ENCODE assay signal across 14 mouse cellular contexts in the genomic region with DNA sequence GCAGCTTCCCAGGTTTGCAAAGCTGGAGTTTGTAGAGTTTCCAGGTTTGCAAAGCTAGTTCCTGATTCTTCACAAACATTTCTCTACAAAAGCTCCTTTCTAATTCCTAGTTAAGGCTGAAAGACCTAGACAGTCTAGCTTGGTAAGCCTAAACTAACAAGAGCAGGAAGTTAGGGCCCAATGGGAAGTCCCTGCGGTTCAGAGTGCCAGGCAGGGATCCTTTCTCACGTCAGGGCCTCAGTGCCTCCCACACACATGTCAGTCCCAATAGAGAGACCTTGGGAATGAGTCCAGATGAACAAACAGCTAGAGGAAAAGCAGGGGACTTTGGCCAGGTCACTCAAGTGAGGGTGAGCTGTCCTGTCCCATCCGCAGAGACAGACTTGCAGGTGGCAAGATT. TPM values are rescaled to one million over a fixed set of nuclear protein-coding genes. Genes with fewer than 3 reads are reported as not detected.
A peak's percentile ranks its signal among the peaks of the same experiment; 100 is the strongest.
DNase-seq lines count a peak whose midpoint lies in the region; ATAC-seq lines count a peak whose summit lies in the region.
"Had no signal": no experiment of that assay in that cellular context is flagged by ENCODE, and none has a peak within 500 bp of the region (broad histone marks: within the 10 kb centered on the region; RNA-seq: fewer than 3 reads in every experiment).

No protein-coding gene starts in this region.

- WGBS in liver, embryonic 16.5 days (ENCODE audit: insufficient replicate concordance): 27% methylated on average over 3 of the region's 3 CpGs
- 65% methylated on average over 3 of the region's 3 CpGs for WGBS in forebrain, embryonic 11.5 days

- H3K9me3 ChIP-seq in liver, embryonic 16.5 days (replicated peaks; ENCODE audit: control insufficient read depth, low read length): no peaks in the 10 kb centered on the region
- H3K9me3 ChIP-seq in forebrain, embryonic 11.5 days (ENCODE audit: control insufficient read depth, low read length): no peaks in the 10 kb centered on the region
- H3K9me3 ChIP-seq: embryonic facial prominence, embryonic 12.5 days had no signal

- no peaks in the 10 kb centered on the region for H3K36me3 ChIP-seq in liver, embryonic 16.5 days (ENCODE audit: control insufficient read depth, insufficient read depth)
- H3K36me3 ChIP-seq in forebrain, embryonic 11.5 days (ENCODE audit: control insufficient read depth, insufficient read depth, low read length): no peaks in the 10 kb centered on the region
- H3K36me3 ChIP-seq: embryonic facial prominence, embryonic 12.5 days had no signal

- peak; percentile 67 for DNase-seq in adrenal gland, adult 2 months
- DNase-seq in adrenal gland, postnatal 4 days (ENCODE audit: low spot score in 2 of 2): no peak
- DNase-seq in 3T3-L1 (ENCODE audit: low read depth, low spot score): peak; percentile 46
- peak; percentile 30 for DNase-seq in fibroblast of lung, adult 2 months (ENCODE audit: low read depth)
- DNase-seq in forebrain, embryonic 11.5 days (ENCODE audit: low spot score): no peak
- no peak for DNase-seq in cerebellum, adult 11-12 months
- DNase-seq in gastrocnemius, postnatal 14 days: no peak
- DNase-seq: right cerebral cortex, postnatal 4 days had no signal

- no peaks in the 10 kb centered on the region for H3K4me1 ChIP-seq in liver, embryonic 16.5 days (ENCODE audit: control insufficient read depth, low read depth, low read length)
- H3K4me1 ChIP-seq in forebrain, embryonic 11.5 days (replicated peaks; ENCODE audit: control insufficient read depth, insufficient read depth, low read length): no peaks in the 10 kb centered on the region
- H3K4me1 ChIP-seq: embryonic facial prominence, embryonic 12.5 days had no signal

- peak; percentile 96 for ATAC-seq in liver, embryonic 16.5 days (ENCODE audit: low read depth)
- ATAC-seq in forebrain, embryonic 11.5 days (replicated peaks; ENCODE audit: low FRiP score): no peak
- ATAC-seq: Patski had no signal

- H3K27ac ChIP-seq in liver, embryonic 16.5 days (ENCODE audit: low read length): peak overlapping the region; percentile 58
- H3K27ac ChIP-seq in forebrain, embryonic 11.5 days (ENCODE audit: low read depth, low read length): no peak overlapping the region
- H3K27ac ChIP-seq: embryonic facial prominence, embryonic 12.5 days had no signal

- H3K9ac ChIP-seq in liver, embryonic 16.5 days (ENCODE audit: low read depth, low read length): no peak overlapping the region
- no peak overlapping the region for H3K9ac ChIP-seq in forebrain, embryonic 11.5 days (ENCODE audit: low read length)
- H3K9ac ChIP-seq: embryonic facial prominence, embryonic 12.5 days had no signal

- no peak overlapping the region for H3K4me2 ChIP-seq in liver, embryonic 16.5 days (ENCODE audit: low read depth, low read length)
- no peak overlapping the region for H3K4me2 ChIP-seq in forebrain, embryonic 11.5 days (ENCODE audit: low read depth, low read length, severe bottlenecking)
- H3K4me2 ChIP-seq: embryonic facial prominence, embryonic 12.5 days had no signal

- intact Hi-C loops in gastrocnemius, postnatal 14 days (cut with DNase I; ENCODE audit: low total_unique reads): no loop called here

- no peak overlapping the region for H3K4me3 ChIP-seq in liver, embryonic 16.5 days (ENCODE audit: low read depth, low read length)
- H3K4me3 ChIP-seq in forebrain, embryonic 11.5 days (ENCODE audit: low read depth, low read length): no peak overlapping the region
- H3K4me3 ChIP-seq: embryonic facial prominence, embryonic 12.5 days had no signal

- H3K27me3 ChIP-seq in liver, embryonic 16.5 days (ENCODE audit: control insufficient read depth, insufficient read depth, low read depth, low read length): no peaks in the 10 kb centered on the region
- H3K27me3 ChIP-seq in forebrain, embryonic 11.5 days (ENCODE audit: control insufficient read depth, insufficient read depth, low read length): no peaks in the 10 kb centered on the region
- H3K27me3 ChIP-seq: embryonic facial prominence, embryonic 12.5 days; Patski had no signal

RNA-seq across cellular contexts. Expression of gene Il1rn, which starts 1.3 kb away (rescaled TPM):
- total RNA-seq in adrenal gland, adult 2 months (2021): under 1 TPM; 0.52 to 0.73 TPM
- 0.06 and 0.07 TPM in 2 replicates for polyA plus RNA-seq in adrenal gland, adult 2 months (2012; rRNA removed)
- total RNA-seq in adrenal gland, postnatal 4 days (2021): under 1 TPM; 0.28 to 0.99 TPM
- 13.4 and 14.2 TPM in 2 replicates for polyA plus RNA-seq in liver, embryonic 16.5 days (2015; fragmentation: Nextera tagmentation; extraction: Ambion mirVana)
- not detected in 2 replicates for polyA plus RNA-seq in forebrain, embryonic 11.5 days (2014; fragmentation: Nextera tagmentation; extraction: Ambion mirVana)
- not detected for total RNA-seq in gastrocnemius, postnatal 14 days (2021)
- total RNA-seq: left cerebral cortex, postnatal 36 days had no signal
- polyA plus RNA-seq: embryonic facial prominence, embryonic 12.5 days; neural tube, embryonic 11.5 days had no signal

RNA-seq across cellular contexts. Expression of gene Psd4, which starts 32.0 kb away (rescaled TPM):
- total RNA-seq in adrenal gland, adult 2 months (2021): 1 to 10 TPM; 2.3 to 2.6 TPM
- polyA plus RNA-seq in adrenal gland, adult 2 months (2012; rRNA removed): 0.67 and 0.84 TPM in 2 replicates
- 1 to 10 TPM; 1.6 to 3.1 TPM for total RNA-seq in adrenal gland, postnatal 4 days (2021)
- 6.8 and 7.3 TPM in 2 replicates for polyA plus RNA-seq in liver, embryonic 16.5 days (2015; fragmentation: Nextera tagmentation; extraction: Ambion mirVana)
- polyA plus RNA-seq in forebrain, embryonic 11.5 days (2014; fragmentation: Nextera tagmentation; extraction: Ambion mirVana): 0.41 and 0.61 TPM in 2 replicates
- under 1 TPM; 0.35 to 0.60 TPM for total RNA-seq in gastrocnemius, postnatal 14 days (2021)

RNA-seq across cellular contexts. Expression of gene Il1f10, which starts 44.3 kb away (rescaled TPM):
- total RNA-seq in adrenal gland, adult 2 months (2021): not detected
- not detected in 2 replicates for polyA plus RNA-seq in adrenal gland, adult 2 months (2012; rRNA removed)
- total RNA-seq in adrenal gland, postnatal 4 days (2021): not detected
- not detected in 2 replicates for polyA plus RNA-seq in liver, embryonic 16.5 days (2015; fragmentation: Nextera tagmentation; extraction: Ambion mirVana)
- not detected in 2 replicates for polyA plus RNA-seq in forebrain, embryonic 11.5 days (2014; fragmentation: Nextera tagmentation; extraction: Ambion mirVana)
- not detected for total RNA-seq in gastrocnemius, postnatal 14 days (2021)
- total RNA-seq: left cerebral cortex, postnatal 36 days had no signal
- polyA plus RNA-seq: embryonic facial prominence, embryonic 12.5 days; intestine, embryonic 14.5 days; neural tube, embryonic 11.5 days; Patski had no signal

RNA-seq across cellular contexts. Expression of gene Il1f5, which starts 58.6 kb away (rescaled TPM):
- total RNA-seq in adrenal gland, adult 2 months (2021): not detected
- not detected in 2 replicates for polyA plus RNA-seq in adrenal gland, adult 2 months (2012; rRNA removed)
- not detected for total RNA-seq in adrenal gland, postnatal 4 days (2021)
- polyA plus RNA-seq in liver, embryonic 16.5 days (2015; fragmentation: Nextera tagmentation; extraction: Ambion mirVana): not detected in 2 replicates
- polyA plus RNA-seq in forebrain, embryonic 11.5 days (2014; fragmentation: Nextera tagmentation; extraction: Ambion mirVana): not detected in 2 replicates
- total RNA-seq in gastrocnemius, postnatal 14 days (2021): not detected
- polyA plus RNA-seq: embryonic facial prominence, embryonic 12.5 days; intestine, embryonic 14.5 days; neural tube, embryonic 11.5 days; Patski had no signal

Comparison
In these comparisons a context has a peak if more than half of its experiments do, and no peak if none do; other contexts are left out.
1. DNase-seq: peak in adrenal gland, adult 2 months (single experiment), 3T3-L1 (single experiment) and fibroblast of lung, adult 2 months (single experiment); none in adrenal gland, postnatal 4 days (0 of 2), forebrain, embryonic 11.5 days (single experiment), cerebellum, adult 11-12 months (single experiment) and gastrocnemius, postnatal 14 days (single experiment).